Mouse (Mus musculus) embryonic fibroblast, embryonic 13.5 days (primary cell): ENCODE measurements around the gene Dydc1. TPM values are rescaled to one million over a fixed set of nuclear protein-coding genes. Genes with fewer than 3 reads are reported as not detected.

Experiments used
- H3K27ac ChIP-seq: 2 replicates; pipeline ENCODE4 v1.5.1; 2012; ENCODE audit warnings: low read length, control low read depth, inconsistent platforms; ENCODE audit not compliant: insufficient read depth
- H3K4me1 ChIP-seq: 2 replicates; pipeline ENCODE4 v1.6.1; 2011; ENCODE audit warnings: low read length; ENCODE audit not compliant: control insufficient read depth, insufficient read depth
- H3K4me3 ChIP-seq: 2 replicates; pipeline ENCODE4 v1.5.1; 2011; ENCODE audit warnings: mild to moderate bottlenecking, control low read depth, low read length; ENCODE audit not compliant: insufficient read depth
- CTCF ChIP-seq: IDR thresholded peaks from 2 replicates; pipeline ENCODE4 v1.5.1; 2011; ENCODE audit warnings: mild to moderate bottlenecking, control low read depth, low read length, moderate library complexity, borderline replicate concordance; ENCODE audit not compliant: insufficient read depth
- POLR2A ChIP-seq: IDR thresholded peaks from 2 replicates; pipeline ENCODE4 v1.6.1; 2011; ENCODE audit warnings: low read depth, mild to moderate bottlenecking, control low read depth, low read length, moderate library complexity
- polyA plus RNA-seq: library from polyadenylated mRNA; stranded (reverse); fragments of >200 nt; gene quantifications from 2 replicates; pipeline ENCODE4 v1.2.4, GENCODE M21; 2011; ENCODE audit warnings: low read depth; ENCODE audit not compliant: missing spikeins, insufficient read length

Dydc1 gene
- polyA plus RNA-seq, 1 experiment, result not detected

GRCm38 (mm10) chr14:41137006-41137405 lies 64.3 kb downstream of the Dydc1 start:
- no peak for TF ChIP-seq CTCF
- TF ChIP-seq POLR2A, result no peak
- Histone ChIP-seq H3K27ac (no peak overlapping the region), H3K4me3 (no peak overlapping the region), H3K4me1 (no peaks in the 10 kb centered on the region)

GRCm38 (mm10) chr14:41140686-41141085 lies 68.0 kb downstream of the Dydc1 start:
- no peak for TF ChIP-seq POLR2A
- TF ChIP-seq CTCF, result no peak
- no peak overlapping the region for H3K4me3 ChIP-seq
- H3K4me1 ChIP-seq, result no peaks in the 10 kb centered on the region

More at GRCm38 (mm10) chr14:41140686-41141085, 68.0 kb downstream of the Dydc1 start:
- no peak overlapping the region for H3K27ac ChIP-seq

Other genes with a start within 250 kb of the Dydc1 start
- 0.26 TPM in 1 of 2 replicates, not detected in the other for gene Sh2d4b, start 179.6 kb upstream of the Dydc1 start, polyA plus RNA-seq
- gene Tspan14, start 106.1 kb upstream of the Dydc1 start, polyA plus RNA-seq, result 17.7 and 22.0 TPM in 2 replicates
- gene Fam213a, start 59.1 kb upstream of the Dydc1 start, polyA plus RNA-seq, result 8.7 and 11.3 TPM in 2 replicates
- gene Dydc2, start 3.7 kb upstream of the Dydc1 start, polyA plus RNA-seq, result not detected in 2 replicates
- gene Mat1a, start 32.1 kb downstream of the Dydc1 start, polyA plus RNA-seq, result not detected in 2 replicates
- gene Sftpa1, start 58.9 kb downstream of the Dydc1 start, polyA plus RNA-seq, result not detected in 2 replicates
- not detected in 2 replicates for gene Mbl1, start 78.5 kb downstream of the Dydc1 start, polyA plus RNA-seq
- not detected in 2 replicates for gene Sftpd, start 112.2 kb downstream of the Dydc1 start, polyA plus RNA-seq
- gene Gm2832, start 205.9 kb downstream of the Dydc1 start, polyA plus RNA-seq, result not detected in 2 replicates